Mouse (Mus musculus): Measurements from ENCODE around the gene Actr1a. TPM values are rescaled to one million over a fixed set of nuclear protein-coding genes. Genes with fewer than 3 reads are reported as not detected.
A peak's percentile ranks its signal among the peaks of the same experiment; 100 is the strongest.

Actr1a gene
- polyA plus RNA-seq, 1 experiment, result 117 TPM

- H3K4me3 ChIP-seq, result no peak overlapping the region
- no peak overlapping the region for H3K4me2 ChIP-seq (ENCODE audit: low read depth)
- H3K79me2 ChIP-seq (ENCODE audit: control insufficient read depth, insufficient read depth), result peaks cover 31% of the 10 kb centered on the region
Measured at GRCm38 (mm10) chr19:46425266-46425665, 29.7 kb upstream of the Actr1a start.

GRCm38 (mm10) chr19:46422384-46423338, 27.1 kb upstream of the Actr1a start:
- H3K27me3 ChIP-seq (ENCODE audit: control insufficient read depth, insufficient read depth, insufficient read length), result no peaks in the 10 kb centered on the region
- H3K36me3 ChIP-seq (ENCODE audit: control insufficient read depth, insufficient read depth), result no peaks in the 10 kb centered on the region
- peaks cover 43% of the 10 kb centered on the region for H3K79me2 ChIP-seq (ENCODE audit: control insufficient read depth, insufficient read depth)
- peak; percentile 35 for TF ChIP-seq TCF3 (IDR thresholded peaks at IDR 0.05; ENCODE audit: insufficient read length, low read depth)
- no peak for TF ChIP-seq MAX (IDR thresholded peaks at IDR 0.05; ENCODE audit: low read depth)
- TF ChIP-seq MYOD1 (IDR thresholded peaks at IDR 0.05; ENCODE audit: control insufficient read depth in 1 of 3, insufficient read length in 2 of 3, low read depth in 2 of 3), result peak in 2 of 3 experiments; percentile 70 to 86
- no peak for TF ChIP-seq E2F4 (IDR thresholded peaks at IDR 0.05; ENCODE audit: insufficient read depth)
- peak; percentile 44 to 88 (median 59) for TF ChIP-seq MYOG (IDR thresholded peaks at IDR 0.05; ENCODE audit: control insufficient read depth in 1 of 3, insufficient read depth in 1 of 3, insufficient read length in 2 of 3, low read depth in 2 of 3)
- H3K4me2 ChIP-seq (ENCODE audit: low read depth), result peak overlapping the region; percentile 53
- H3ac ChIP-seq (ENCODE audit: control insufficient read depth, insufficient read length), result no peak overlapping the region
- no peak overlapping the region for H3K4me3 ChIP-seq

More at GRCm38 (mm10) chr19:46425266-46425665, 29.7 kb upstream of the Actr1a start:
- Histone ChIP-seq H3K27me3 (ENCODE audit: control insufficient read depth, insufficient read depth, insufficient read length) (no peaks in the 10 kb centered on the region), H3K36me3 (ENCODE audit: control insufficient read depth, insufficient read depth) (no peaks in the 10 kb centered on the region), H3ac (ENCODE audit: control insufficient read depth, insufficient read length) (no peak overlapping the region)
- no peak for TF ChIP-seq E2F4 (IDR thresholded peaks at IDR 0.05; ENCODE audit: insufficient read depth)
- TF ChIP-seq TCF3 (IDR thresholded peaks at IDR 0.05; ENCODE audit: insufficient read length, low read depth), result no peak
- no peak for TF ChIP-seq TCF12 (IDR thresholded peaks at IDR 0.05; ENCODE audit: insufficient read depth, poor library complexity, severe bottlenecking)
- no peak for TF ChIP-seq MYOG (IDR thresholded peaks at IDR 0.05; ENCODE audit: control insufficient read depth in 1 of 3, insufficient read depth in 1 of 3, insufficient read length in 2 of 3, low read depth in 2 of 3)

- no peaks in the 10 kb centered on the region for H3K27me3 ChIP-seq (ENCODE audit: control insufficient read depth, insufficient read depth, insufficient read length)
- H3K79me2 ChIP-seq (ENCODE audit: control insufficient read depth, insufficient read depth), result peaks cover 51% of the 10 kb centered on the region
- no peaks in the 10 kb centered on the region for H3K36me3 ChIP-seq (ENCODE audit: control insufficient read depth, insufficient read depth)
- H3K4me2 ChIP-seq (ENCODE audit: low read depth), result no peak overlapping the region
- TF ChIP-seq TCF3 (IDR thresholded peaks at IDR 0.05; ENCODE audit: insufficient read length, low read depth) (no peak), POLR2A (IDR thresholded peaks at IDR 0.05; ENCODE audit: insufficient read length, low read depth) (no peak), CEBPB (IDR thresholded peaks at IDR 0.05; ENCODE audit: insufficient read depth, poor library complexity, severe bottlenecking) (no peak), MAX (IDR thresholded peaks at IDR 0.05; ENCODE audit: low read depth) (no peak), MYOG (IDR thresholded peaks at IDR 0.05; ENCODE audit: control insufficient read depth in 1 of 3, insufficient read depth in 1 of 3, insufficient read length in 2 of 3, low read depth in 2 of 3) (no peak), TCF12 (IDR thresholded peaks at IDR 0.05; ENCODE audit: insufficient read depth, poor library complexity, severe bottlenecking) (no peak), SRF (IDR thresholded peaks at IDR 0.05; ENCODE audit: control insufficient read depth, insufficient read length, low read depth) (no peak), REST (IDR thresholded peaks at IDR 0.05; ENCODE audit: insufficient read depth, insufficient read length) (no peak)
- no peak overlapping the region for H3K4me3 ChIP-seq
- no peak overlapping the region for H3ac ChIP-seq (ENCODE audit: control insufficient read depth, insufficient read length)
Measured at GRCm38 (mm10) chr19:46420410-46420809, 24.9 kb upstream of the Actr1a start.

GRCm38 (mm10) chr19:46418051-46418450, 22.5 kb upstream of the Actr1a start:
- no peak overlapping the region for H3K4me2 ChIP-seq (ENCODE audit: low read depth)
- H3ac ChIP-seq (ENCODE audit: control insufficient read depth, insufficient read length), result no peak overlapping the region
- H3K36me3 ChIP-seq (ENCODE audit: control insufficient read depth, insufficient read depth), result no peaks in the 10 kb centered on the region
- no peaks in the 10 kb centered on the region for H3K27me3 ChIP-seq (ENCODE audit: control insufficient read depth, insufficient read depth, insufficient read length)
- peaks cover 55% of the 10 kb centered on the region for H3K79me2 ChIP-seq (ENCODE audit: control insufficient read depth, insufficient read depth)
- H3K4me3 ChIP-seq, result no peak overlapping the region
- no peak for TF ChIP-seq MYOD1 (IDR thresholded peaks at IDR 0.05; ENCODE audit: control insufficient read depth in 1 of 3, insufficient read length in 2 of 3, low read depth in 2 of 3)

- Histone ChIP-seq H3K4me2 (ENCODE audit: low read depth) (no peak overlapping the region), H3K79me2 (ENCODE audit: control insufficient read depth, insufficient read depth) (peaks cover 54% of the 10 kb centered on the region), H3K27me3 (ENCODE audit: control insufficient read depth, insufficient read depth, insufficient read length) (no peaks in the 10 kb centered on the region), H3K4me3 (no peak overlapping the region), H3ac (ENCODE audit: control insufficient read depth, insufficient read length) (no peak overlapping the region), H3K36me3 (ENCODE audit: control insufficient read depth, insufficient read depth) (no peaks in the 10 kb centered on the region)
- TF ChIP-seq USF1 (IDR thresholded peaks at IDR 0.05; ENCODE audit: low read depth), result no peak
- no peak for TF ChIP-seq SRF (IDR thresholded peaks at IDR 0.05; ENCODE audit: control insufficient read depth, insufficient read length, low read depth)
- no peak for TF ChIP-seq REST (IDR thresholded peaks at IDR 0.05; ENCODE audit: insufficient read depth, insufficient read length)
- no peak for TF ChIP-seq E2F4 (IDR thresholded peaks at IDR 0.05; ENCODE audit: insufficient read depth)
- TF ChIP-seq POLR2A (IDR thresholded peaks at IDR 0.05; ENCODE audit: insufficient read length, low read depth), result no peak
- no peak for TF ChIP-seq MAX (IDR thresholded peaks at IDR 0.05; ENCODE audit: low read depth)
- TF ChIP-seq MYOD1 (IDR thresholded peaks at IDR 0.05; ENCODE audit: control insufficient read depth in 1 of 3, insufficient read length in 2 of 3, low read depth in 2 of 3), result no peak
- no peak for TF ChIP-seq TCF12 (IDR thresholded peaks at IDR 0.05; ENCODE audit: insufficient read depth, poor library complexity, severe bottlenecking)
- TF ChIP-seq POLR2AphosphoS2 (IDR thresholded peaks at IDR 0.05; ENCODE audit: insufficient read length, low read depth), result no peak
- TF ChIP-seq MYOG (IDR thresholded peaks at IDR 0.05; ENCODE audit: control insufficient read depth in 1 of 3, insufficient read depth in 1 of 3, insufficient read length in 2 of 3, low read depth in 2 of 3), result no peak
- TF ChIP-seq CEBPB (IDR thresholded peaks at IDR 0.05; ENCODE audit: insufficient read depth, poor library complexity, severe bottlenecking), result no peak
- TF ChIP-seq TCF3 (IDR thresholded peaks at IDR 0.05; ENCODE audit: insufficient read length, low read depth), result no peak
Measured at GRCm38 (mm10) chr19:46416276-46416675, 20.7 kb upstream of the Actr1a start.
